Mouse (Mus musculus) G1E (cell line): ENCODE measurements around the gene Raph1. TPM values are rescaled to one million over a fixed set of nuclear protein-coding genes. Genes with fewer than 3 reads are reported as not detected.

Experiments
- ATAC-seq: 2 replicates; pipeline ENCODE4 v1.8.0; 2016; ENCODE audit warnings: mild to moderate bottlenecking; ENCODE audit not compliant: insufficient number of reproducible peaks, poor library complexity, low FRiP score, severe bottlenecking; ENCODE audit errors: extremely low read depth
- DNase-seq: peaks from one replicate; pipeline ENCODE4 v3.0.0; 2012; ENCODE audit warnings: low spot score
- H3K27me3 ChIP-seq: 2 replicates; pipeline ENCODE4 v1.6.1; 2012; ENCODE audit warnings: mild to moderate bottlenecking, low read length, inconsistent platforms; ENCODE audit not compliant: insufficient read depth
- H3K36me3 ChIP-seq: replicated peaks from 2 replicates; pipeline ENCODE3; 2012; ENCODE audit warnings: mild to moderate bottlenecking, inconsistent platforms
- H3K4me1 ChIP-seq: 2 replicates; pipeline ENCODE4 v1.6.1; 2012; ENCODE audit warnings: low read depth, low read length, inconsistent platforms, mixed read lengths; ENCODE audit not compliant: insufficient read depth
- H3K4me3 ChIP-seq: 2 replicates; pipeline ENCODE4 v1.5.1; 2012; ENCODE audit warnings: low read depth, mild to moderate bottlenecking, inconsistent platforms, low read length, moderate library complexity, mixed read lengths
- H3K9me3 ChIP-seq: replicated peaks from 2 replicates; pipeline ENCODE4 v1.6.1; 2012; ENCODE audit warnings: inconsistent platforms
- CTCF ChIP-seq: IDR thresholded peaks from 2 replicates; pipeline ENCODE4 v1.5.1; 2012; ENCODE audit warnings: low read depth, low read length, inconsistent platforms, mixed read lengths
- GATA1 ChIP-seq: IDR thresholded peaks from 2 replicates; pipeline ENCODE4 v1.6.1; 2012; ENCODE audit warnings: borderline replicate concordance, low read length, inconsistent platforms, mixed read lengths
- GATA2 ChIP-seq: IDR thresholded peaks from 2 replicates; pipeline ENCODE4 v1.6.1; 2012; ENCODE audit warnings: low read depth, low read length, inconsistent platforms, borderline replicate concordance
- POLR2AphosphoS5 ChIP-seq: IDR thresholded peaks from 2 replicates; pipeline ENCODE4 v1.6.1; 2012; ENCODE audit warnings: low read depth, low read length, inconsistent platforms; ENCODE audit not compliant: insufficient replicate concordance
- TAL1 ChIP-seq: conservative IDR thresholded peaks from 2 replicates; pipeline ENCODE4 v1.6.1; 2012; ENCODE audit warnings: low read depth, low read length, inconsistent platforms, mixed read lengths
- polyA plus RNA-seq: library from polyadenylated mRNA; stranded (reverse); fragments of >175 nt; gene quantifications from 2 replicates; pipeline ENCODE4 v1.2.3, GENCODE M21; 2012
- total RNA-seq, 2 experiments: library from RNA; stranded (forward) in 1 of 2; stranded (reverse) in 1 of 2; fragments of 200-1000 nt in 1 of 2; fragments of >200 nt in 1 of 2; fragmentation: Nextera tagmentation in 1 of 2; gene quantifications; 2 replicates each; pipeline ENCODE4 v1.2.3; 2014 to 2017

The Raph1 gene
- total and polyA plus RNA-seq, 3 experiments = 0.49 TPM; not detected in 2

GRCm38 (mm10) chr1:60604481-60605021 lies 37.6 kb upstream of the Raph1 start:
- Histone ChIP-seq H3K36me3 (no peaks in the 10 kb centered on the region), H3K9me3 (no peaks in the 10 kb centered on the region), H3K4me1 (no peaks in the 10 kb centered on the region), H3K4me3 (no peak overlapping the region), H3K27me3 (peaks cover 8% of the 10 kb centered on the region; the same call in 1 of the 2 replicates)
- DNase-seq = no peak
- no peak for ATAC-seq
- no peak for TF ChIP-seq TAL1
- TF ChIP-seq GATA2 = no peak
- TF ChIP-seq GATA1 = no peak
- TF ChIP-seq POLR2AphosphoS5 = no peak
- no peak for TF ChIP-seq CTCF

- Histone ChIP-seq H3K27me3 (peaks cover 5% of the 10 kb centered on the region; the same call in 1 of the 2 replicates), H3K9me3 (no peaks in the 10 kb centered on the region), H3K4me1 (no peaks in the 10 kb centered on the region), H3K36me3 (no peaks in the 10 kb centered on the region), H3K4me3 (no peak overlapping the region)
- ATAC-seq = no peak
- TF ChIP-seq CTCF (no peak), TAL1 (no peak), GATA2 (no peak), POLR2AphosphoS5 (no peak), GATA1 (no peak)
- DNase-seq = no peak
These were observed 33.8 kb upstream of the Raph1 start for GRCm38 (mm10) chr1:60600682-60601081.

GRCm38 (mm10) chr1:60599926-60600325 lies 33.0 kb upstream of the Raph1 start:
- no peaks in the 10 kb centered on the region for H3K36me3 ChIP-seq
- ATAC-seq = no peak
- H3K27me3 ChIP-seq = 0 out of 2 replicates have a peak, but pooled peaks cover 5% of the 10 kb centered on the region
- H3K9me3 ChIP-seq = no peaks in the 10 kb centered on the region
- no peaks in the 10 kb centered on the region for H3K4me1 ChIP-seq
- H3K4me3 ChIP-seq = no peak overlapping the region
- no peak for DNase-seq
- no peak for TF ChIP-seq POLR2AphosphoS5
- no peak for TF ChIP-seq TAL1
- TF ChIP-seq GATA1 = no peak
- TF ChIP-seq CTCF = no peak
- no peak for TF ChIP-seq GATA2

- Histone ChIP-seq H3K4me3 (no peak overlapping the region), H3K4me1 (no peaks in the 10 kb centered on the region), H3K36me3 (no peaks in the 10 kb centered on the region), H3K9me3 (no peaks in the 10 kb centered on the region), H3K27me3 (0 out of 2 replicates have a peak, but pooled peaks cover 2% of the 10 kb centered on the region)
- TF ChIP-seq GATA1 = no peak
- TF ChIP-seq TAL1 = no peak
- TF ChIP-seq CTCF = no peak
- TF ChIP-seq GATA2 = no peak
- TF ChIP-seq POLR2AphosphoS5 = no peak
- no peak for ATAC-seq
- DNase-seq = no peak
These were observed 32.3 kb upstream of the Raph1 start for GRCm38 (mm10) chr1:60599013-60599701.

GRCm38 (mm10) chr1:60596386-60597320 lies 29.7 kb upstream of the Raph1 start:
- DNase-seq (no peak), ATAC-seq (no peak)
- Histone ChIP-seq H3K4me3 (no peak overlapping the region), H3K36me3 (no peaks in the 10 kb centered on the region), H3K27me3 (no peaks in the 10 kb centered on the region), H3K4me1 (no peaks in the 10 kb centered on the region), H3K9me3 (no peaks in the 10 kb centered on the region)
- TF ChIP-seq GATA1 = no peak
- TF ChIP-seq TAL1 = no peak
- no peak for TF ChIP-seq POLR2AphosphoS5
- TF ChIP-seq GATA2 = no peak

- Histone ChIP-seq H3K9me3 (no peaks in the 10 kb centered on the region), H3K27me3 (peaks cover 3% of the 10 kb centered on the region), H3K36me3 (no peaks in the 10 kb centered on the region), H3K4me3 (no peak overlapping the region), H3K4me1 (no peaks in the 10 kb centered on the region)
- ATAC-seq = no peak
- TF ChIP-seq TAL1 = no peak
- no peak for TF ChIP-seq POLR2AphosphoS5
- DNase-seq = no peak
These were observed 26.2 kb upstream of the Raph1 start for GRCm38 (mm10) chr1:60593101-60593500.
